Mouse (Mus musculus) monocyte, adult 2 months (primary cell): ENCODE measurements around the gene Zc3h18.

Source experiments
- DNase-seq, 2 experiments: peaks; one replicate each; pipeline ENCODE4 v3.0.0; 2022; ENCODE audit warnings: low spot score in 2 of 2, low read depth in 1 of 2

The Zc3h18 gene

GRCm38 (mm10) chr8:122347811-122348552 lies 28.4 kb upstream of the Zc3h18 start:
- DNase-seq, result no peak

DNA sequence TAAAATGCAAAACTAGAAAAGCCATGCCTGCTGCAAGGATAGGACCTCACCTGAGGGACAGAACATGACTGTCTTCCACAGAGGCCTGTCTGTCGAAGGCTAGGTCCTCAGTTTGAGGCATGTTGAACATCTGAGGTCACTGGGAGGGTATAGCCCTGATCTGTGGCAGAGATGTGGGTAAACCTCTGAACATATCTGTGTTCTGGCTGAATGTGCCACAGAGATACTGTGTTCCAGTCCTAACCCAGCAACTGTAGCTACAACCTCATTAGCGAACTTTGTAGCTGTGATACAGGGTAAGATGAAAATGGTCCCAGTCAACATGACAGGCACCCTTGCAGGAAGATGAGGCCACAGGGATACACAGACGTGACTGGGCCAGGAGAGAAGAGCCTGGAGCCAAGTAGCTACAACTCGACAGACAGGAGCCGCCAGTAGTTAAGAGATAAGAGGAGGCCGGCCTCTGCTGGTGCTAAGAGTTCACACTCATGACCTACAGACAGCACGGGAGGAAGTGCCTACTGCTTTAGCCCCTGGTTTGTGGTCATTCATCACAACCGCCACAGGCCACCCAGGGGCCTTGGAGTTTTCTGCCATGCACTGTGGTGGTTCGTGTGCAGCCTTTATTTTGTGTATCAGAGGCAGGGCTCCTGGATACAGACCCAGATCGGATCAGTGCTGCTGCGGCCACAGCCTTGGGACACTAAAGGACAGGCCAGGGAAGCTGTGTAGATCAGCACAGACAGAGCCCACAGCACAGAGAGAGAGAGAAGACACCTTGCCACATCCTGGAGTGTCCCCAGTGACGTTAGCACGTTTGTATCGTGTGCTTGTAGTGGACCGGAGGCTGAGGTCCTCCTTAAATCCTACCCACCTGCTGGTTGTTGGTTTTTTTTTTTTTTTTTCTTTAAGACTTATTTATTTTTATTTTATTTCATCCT lies 26.8 kb upstream of the Zc3h18 start:
- no peak for DNase-seq

DNA sequence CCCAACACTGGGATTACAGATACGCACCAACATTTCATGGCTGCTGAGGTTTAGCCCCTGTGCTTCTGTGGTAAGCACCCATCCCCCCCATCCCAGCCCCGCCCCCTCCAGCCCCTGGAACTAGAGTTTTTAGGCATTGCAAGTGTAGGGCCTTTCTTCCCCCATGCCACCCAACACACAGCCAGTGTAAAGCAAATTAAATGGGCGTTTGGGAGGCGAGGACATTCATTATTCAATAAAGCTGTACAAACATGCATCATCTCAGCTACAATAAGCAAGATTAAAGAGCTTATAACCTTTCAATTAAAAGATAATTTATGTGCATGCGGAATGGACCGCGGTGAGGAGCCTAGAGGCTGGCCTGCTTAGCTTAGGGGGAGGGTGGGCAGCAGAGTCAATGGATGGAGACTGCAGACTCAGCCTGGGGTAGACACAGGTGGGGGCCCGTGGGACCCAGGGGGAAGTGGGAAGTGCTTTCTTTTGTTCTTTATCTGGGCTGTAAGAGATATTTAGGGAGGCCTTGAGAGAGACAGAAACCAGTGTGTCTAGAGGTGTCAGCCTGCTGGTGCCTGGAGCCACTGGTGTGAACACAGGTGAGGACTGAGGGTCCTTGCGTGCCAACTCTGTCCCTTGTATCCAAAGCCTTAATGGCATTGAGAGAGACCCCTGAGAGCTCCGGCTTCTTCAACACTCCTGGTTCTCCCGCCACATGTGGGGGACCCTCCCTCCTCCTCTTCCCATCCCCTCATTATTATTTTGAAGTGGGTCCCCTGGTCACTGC lies 25.9 kb upstream of the Zc3h18 start:
- DNase-seq, result no peak

GRCm38 (mm10) chr8:122354157-122354556 lies 22.3 kb upstream of the Zc3h18 start:
- DNase-seq, result no peak

- DNase-seq, result no peak
These were observed 20.5 kb upstream of the Zc3h18 start for GRCm38 (mm10) chr8:122355642-122356606.

GRCm38 (mm10) chr8:122357202-122357601 lies 19.2 kb upstream of the Zc3h18 start:
- no peak for DNase-seq

DNA sequence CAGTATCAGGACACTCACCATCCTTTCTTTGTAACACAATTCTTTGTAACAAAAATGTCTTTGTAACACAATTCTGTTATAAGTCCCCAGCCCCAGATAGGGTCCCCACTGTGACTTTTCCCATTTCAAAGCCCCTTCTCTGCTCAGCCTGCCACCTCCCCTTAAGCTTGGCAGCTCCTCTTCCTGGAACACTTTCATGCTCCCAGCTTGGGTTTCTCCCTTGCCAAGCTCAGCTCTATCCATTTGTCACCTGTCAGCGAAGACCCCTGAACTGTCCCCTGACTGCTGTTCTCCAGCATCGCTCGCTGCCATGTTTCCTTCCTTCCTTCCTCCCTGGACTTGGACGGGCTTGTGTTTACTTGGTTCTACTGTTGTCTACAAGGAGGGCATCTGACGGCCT lies 18.8 kb upstream of the Zc3h18 start:
- DNase-seq, result no peak

DNA sequence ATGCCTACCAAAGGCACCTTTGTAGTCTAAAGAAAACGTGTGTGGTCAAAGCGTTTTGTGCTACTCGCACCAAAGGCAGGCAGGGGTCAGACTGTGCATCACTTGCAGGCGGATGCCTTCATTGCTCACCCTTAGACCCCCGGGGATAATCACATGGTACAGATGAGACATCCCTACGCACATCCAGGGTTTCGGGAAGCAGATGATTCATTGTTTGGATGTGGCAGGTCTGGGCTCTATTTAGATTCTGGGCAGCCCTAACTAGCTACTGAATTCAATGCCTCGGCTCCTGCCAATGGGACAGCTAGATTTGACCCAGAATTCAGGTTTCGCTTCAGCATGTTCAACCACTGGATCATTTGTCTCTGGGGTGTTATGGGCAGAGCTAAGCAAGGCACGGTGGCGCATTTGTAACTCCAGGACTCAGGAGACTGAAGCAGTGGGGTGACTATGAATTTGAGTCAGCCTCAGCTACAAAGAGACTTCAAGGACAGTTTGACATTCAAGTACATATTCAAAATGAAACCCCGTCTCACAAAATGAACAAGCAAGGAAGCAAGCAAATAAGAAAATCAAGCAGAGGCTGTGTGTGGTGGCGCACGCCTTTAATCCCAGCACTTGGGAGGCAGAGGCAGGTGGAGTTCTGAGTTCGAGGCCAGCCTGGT lies 17.2 kb upstream of the Zc3h18 start:
- no peak for DNase-seq

GRCm38 (mm10) chr8:122360696-122361416 lies 15.6 kb upstream of the Zc3h18 start, which contains the start of gene Trhr2:
TSS of gene Trhr2 (minus strand) at chr8:122360746.
- DNase-seq, result no peak

- no peak for DNase-seq
These were observed 14.1 kb upstream of the Zc3h18 start for GRCm38 (mm10) chr8:122362271-122362670.

DNA sequence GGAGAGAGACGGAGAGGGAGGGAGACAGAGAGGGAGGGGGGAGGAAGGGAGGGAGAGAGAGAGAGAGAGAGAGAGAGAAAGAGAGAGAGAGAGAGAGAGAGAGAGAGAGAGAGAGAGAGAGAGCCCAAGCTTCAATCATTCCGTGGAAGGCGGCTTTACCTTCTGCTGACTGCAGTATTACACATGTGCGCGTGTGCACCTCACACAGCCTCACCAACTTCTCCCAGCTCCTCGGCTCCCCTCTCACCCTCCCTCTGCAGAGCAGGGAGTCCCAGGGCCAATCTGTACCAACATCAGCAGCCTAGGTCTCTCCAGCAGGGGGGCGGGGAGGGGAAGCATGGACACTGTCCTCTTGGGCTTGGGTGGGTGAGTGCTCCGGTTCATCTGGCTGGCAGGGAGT lies 13.4 kb upstream of the Zc3h18 start:
- no peak for DNase-seq

DNA sequence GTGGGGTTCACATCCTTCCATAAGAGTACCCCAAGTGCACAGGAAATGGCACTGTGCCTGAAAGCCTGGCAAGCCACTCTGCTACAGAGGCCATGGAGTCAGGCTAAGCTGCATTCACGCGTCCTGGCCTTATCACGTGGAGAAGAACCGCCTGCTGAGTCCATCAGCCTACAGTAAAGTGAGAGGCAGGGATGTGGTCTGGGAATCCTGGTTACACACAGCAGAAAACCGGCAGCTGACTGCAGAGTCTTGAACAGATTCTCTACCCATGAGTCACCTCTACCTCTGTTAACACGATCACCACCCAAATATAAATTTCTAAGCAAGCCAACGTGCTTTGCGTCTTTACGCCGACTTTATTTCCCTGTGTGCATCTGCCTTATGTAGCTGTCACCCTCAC lies 7.9 kb upstream of the Zc3h18 start:
- no peak for DNase-seq

DNA sequence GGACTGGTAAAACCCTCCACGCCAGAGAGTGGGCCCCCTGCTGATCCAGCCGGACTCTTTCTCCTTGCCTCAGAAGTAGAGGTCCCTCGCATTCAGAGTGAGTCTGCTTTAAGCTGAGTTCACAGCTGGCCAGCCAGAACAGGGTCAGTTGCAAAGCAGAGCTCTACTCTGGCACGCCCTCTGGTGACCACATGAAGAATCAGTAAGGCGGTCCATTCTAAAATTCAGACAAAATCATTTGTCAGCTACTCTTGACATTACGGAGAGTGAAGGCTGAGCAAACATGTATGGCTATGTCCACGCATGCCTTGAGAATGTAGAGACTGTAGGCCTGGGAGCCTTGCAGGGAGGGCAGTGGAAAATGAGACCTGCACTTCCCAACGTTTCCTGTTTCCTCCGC lies 6.7 kb upstream of the Zc3h18 start:
- peak in 1 of 2 experiments; percentile 18 for DNase-seq

- DNase-seq, result no peak
These were observed 4.7 kb upstream of the Zc3h18 start for GRCm38 (mm10) chr8:122371706-122372105.

DNA sequence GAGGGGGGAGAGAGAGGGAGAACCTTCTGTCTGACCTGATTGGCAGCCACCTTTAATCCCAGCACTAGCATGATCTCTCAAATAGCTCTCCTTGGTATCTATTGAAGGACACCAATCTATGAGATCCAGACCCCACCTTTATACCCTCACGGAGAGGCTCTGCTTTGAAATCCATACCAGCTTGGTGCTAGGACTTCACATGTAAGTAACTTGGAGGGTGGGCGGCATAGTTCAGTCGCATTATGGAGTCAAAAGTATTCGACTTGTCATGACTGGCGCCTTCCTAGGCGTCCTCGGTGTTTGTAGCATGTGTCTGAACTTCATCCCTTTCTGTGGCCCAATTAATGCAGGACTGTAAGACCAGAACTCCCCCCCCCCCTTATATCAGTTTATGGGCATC lies 1.1 kb upstream of the Zc3h18 start:
- no peak for DNase-seq

- no peak for DNase-seq
These were observed 551 bp upstream of the Zc3h18 start for GRCm38 (mm10) chr8:122375751-122376364.

- DNase-seq, result no peak
These were observed 6.6 kb downstream of the Zc3h18 start for GRCm38 (mm10) chr8:122383039-122383438.

GRCm38 (mm10) chr8:122389357-122389756 lies 12.9 kb downstream of the Zc3h18 start:
- no peak for DNase-seq

- DNase-seq, result no peak
These were observed 14.3 kb downstream of the Zc3h18 start for GRCm38 (mm10) chr8:122390758-122391157.
